Mouse (Mus musculus) urinary bladder, adult 2 months (tissue): ENCODE results near the gene Paics. TPM values are rescaled to one million over a fixed set of nuclear protein-coding genes. Genes with fewer than 3 reads are reported as not detected.

Experiments
- DNase-seq: peaks from one replicate; pipeline ENCODE4 v3.0.0; 2022; ENCODE audit warnings: low spot score
- polyA plus RNA-seq: library from polyadenylated mRNA; depleted of rRNA; stranded (reverse); fragments of >200 nt; gene quantifications from 2 replicates; pipeline ENCODE4 v1.2.3, GENCODE M21; 2012; rRNA removed

Paics gene
- polyA plus RNA-seq, 1 experiment: 101 TPM

DNA sequence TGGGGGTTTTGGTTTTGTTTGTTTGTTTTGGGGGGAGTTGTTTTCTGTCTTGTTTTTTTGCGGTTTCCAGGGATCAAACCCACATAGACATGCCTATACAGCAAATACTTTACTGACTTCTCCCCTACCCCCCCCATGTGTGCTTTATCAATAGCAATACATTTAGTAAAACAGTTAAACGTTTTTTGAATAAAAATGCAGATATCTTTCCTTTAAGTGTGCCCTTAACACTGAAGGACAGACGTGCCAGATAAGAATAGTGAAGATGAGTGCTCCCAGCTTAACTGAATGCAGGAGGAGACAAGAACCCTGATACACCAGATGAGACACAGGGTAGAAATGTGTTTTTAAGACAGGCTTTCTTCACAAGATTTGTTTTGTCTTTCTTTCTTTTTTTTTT is 60.0 kb downstream of the Paics start:
- no peak for DNase-seq

DNA sequence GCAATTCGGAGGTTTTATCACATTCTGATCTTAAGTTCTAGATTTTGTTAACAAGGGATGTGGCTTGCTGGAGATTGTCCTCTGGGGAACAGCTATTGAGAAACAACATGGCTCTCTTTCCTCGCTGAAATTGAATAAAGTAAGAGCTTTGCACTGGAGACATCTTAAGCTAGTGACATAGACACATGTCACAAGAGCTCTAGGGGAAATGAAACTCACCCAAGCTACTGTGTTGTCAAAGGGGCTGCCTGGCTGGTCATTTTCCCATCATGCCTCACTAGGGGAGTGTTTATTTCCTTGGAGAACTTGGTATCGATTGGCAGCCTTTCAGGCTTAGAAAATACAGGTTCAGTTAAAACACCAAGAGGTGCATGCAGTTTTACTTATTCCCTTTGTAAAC is 62.1 kb downstream of the Paics start:
- DNase-seq: no peak

DNA sequence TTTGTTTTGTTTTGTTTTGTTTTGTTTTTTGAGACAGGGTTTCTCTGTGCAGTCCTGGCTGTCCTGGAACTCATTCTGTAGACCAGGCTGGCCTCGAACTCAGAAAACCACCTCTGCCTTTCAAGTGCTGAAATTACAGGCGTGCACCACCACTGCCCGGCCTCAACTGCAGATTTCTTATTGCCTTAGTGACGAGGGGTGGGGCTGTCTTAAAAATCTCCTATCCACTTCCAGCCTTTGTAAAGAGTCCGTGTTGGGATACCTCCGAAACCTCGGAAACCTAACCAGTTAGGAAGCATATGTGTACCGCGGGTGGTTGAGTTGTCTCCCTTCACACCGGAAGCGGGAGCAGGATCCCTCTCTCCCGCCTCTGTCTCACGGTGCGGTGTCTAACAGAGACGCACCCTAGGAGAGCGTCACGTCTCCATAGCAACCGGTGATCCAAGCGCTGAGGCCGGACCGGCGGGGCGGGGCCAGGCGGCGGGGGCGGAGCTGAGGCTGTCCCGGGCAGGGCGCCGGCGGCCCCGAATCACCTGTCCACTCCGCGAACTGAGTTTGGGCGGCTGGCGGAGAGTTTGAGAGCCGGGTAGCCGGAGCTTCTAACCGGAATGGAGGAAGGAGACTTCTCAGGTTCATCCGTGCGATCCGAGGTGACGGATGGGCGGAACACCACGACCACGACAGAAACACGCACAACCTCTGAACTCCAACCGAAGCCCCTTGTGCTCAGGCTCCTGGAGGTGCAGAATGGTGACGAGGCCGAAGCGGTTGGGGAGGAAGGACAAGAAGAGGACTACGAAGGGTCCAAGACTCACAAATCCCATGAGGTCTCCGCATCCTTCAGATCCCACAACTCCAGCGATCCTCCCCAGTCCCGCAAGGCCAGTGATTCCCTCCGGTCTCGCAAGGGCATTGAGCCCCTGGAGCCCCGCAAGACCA is 64.7 kb downstream of the Paics start, which contains the start of gene Thegl:
Gene Thegl (plus strand): TSS at position 480 of the 939 bp plus-strand sequence.
- DNase-seq: peak; percentile 52

Other genes with a start within 250 kb of the Paics start
- gene Aasdh, start 45.8 kb upstream of the Paics start, polyA plus RNA-seq: 28.3 and 35.2 TPM in 2 replicates
- 9.6 and 10.0 TPM in 2 replicates for gene Ppat, start 271 bp downstream of the Paics start, polyA plus RNA-seq
- 68.7 and 68.9 TPM in 2 replicates for gene Srp72, start 23.4 kb downstream of the Paics start, polyA plus RNA-seq
- gene Arl9, start 52.7 kb downstream of the Paics start, polyA plus RNA-seq: 0.25 and 0.28 TPM in 2 replicates
- gene Thegl, start 64.7 kb downstream of the Paics start, polyA plus RNA-seq: not detected in 2 replicates
- 66.3 and 93.9 TPM in 2 replicates for gene Hopx, start 163.8 kb downstream of the Paics start, polyA plus RNA-seq